Comparison of ENCODE assay signal across 8 mouse cellular contexts in the genomic region with DNA sequence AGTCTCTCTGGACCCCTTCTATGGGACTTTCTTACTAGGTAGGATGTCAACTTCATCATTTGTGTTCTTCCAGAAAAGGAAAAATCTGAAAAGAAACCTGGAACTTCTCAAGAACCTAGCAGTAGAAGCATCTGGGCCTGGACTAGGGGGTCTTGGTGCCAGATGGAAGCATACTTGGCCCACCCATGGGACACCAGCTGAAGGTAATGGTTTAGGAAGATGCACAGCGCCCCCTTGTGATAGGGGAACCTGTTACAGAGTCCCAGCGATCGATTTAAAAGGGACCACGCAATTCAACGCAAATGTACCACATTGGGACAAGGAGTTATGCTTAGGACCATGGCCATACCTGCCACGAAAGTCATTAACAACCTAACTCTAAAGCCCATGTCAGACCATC. TPM values are rescaled to one million over a fixed set of nuclear protein-coding genes. Genes with fewer than 3 reads are reported as not detected.
A peak's percentile ranks its signal among the peaks of the same experiment; 100 is the strongest.
DNase-seq lines count a peak whose midpoint lies in the region; ATAC-seq and TF ChIP-seq lines count a peak whose summit lies in the region.

No protein-coding gene starts in this region.

- no peak for ATAC-seq in kidney, embryonic 14.5 days (ENCODE audit: low FRiP score, low TSS enrichment)

- no peak overlapping the region for H3K4me2 ChIP-seq in kidney, embryonic 14.5 days (replicated peaks; ENCODE audit: low read depth, low read length)

- no peaks in the 10 kb centered on the region for H3K79me2 ChIP-seq in MEL (ENCODE audit: control insufficient read depth, insufficient read depth, low read length, poor library complexity)

- peak; percentile 57 to 63 (median 59) for TF ChIP-seq CTCF in MEL (IDR thresholded peaks at IDR 0.05 in 2 of 3, conservative IDR thresholded peaks at IDR 0.05 in 1 of 3; ENCODE audit: control insufficient read depth in 1 of 3, insufficient read depth in 1 of 3, low read depth in 2 of 3, low read length in 3 of 3, poor library complexity in 1 of 3, severe bottlenecking in 1 of 3)

- DNase-seq in kidney, adult 9 months: peak; percentile 32
- peak; percentile 25 for DNase-seq in MEL (ENCODE audit: low read depth, low spot score)
- DNase-seq in adrenal gland, postnatal 36 days: peak; percentile 51 to 61
- peak; percentile 67 for DNase-seq in gastrocnemius, postnatal 10 days
- DNase-seq in left cerebral cortex, adult 11 months (ENCODE audit: low spot score): peak; percentile 18
- peak; percentile 74 for DNase-seq in retina, postnatal 1 day
- no peak for DNase-seq in spleen, postnatal 4 days (ENCODE audit: low spot score in 2 of 2)

- no peak overlapping the region for H3K9ac ChIP-seq in kidney, embryonic 14.5 days (ENCODE audit: low read depth, low read length)
- no peak overlapping the region for H3K9ac ChIP-seq in MEL (ENCODE audit: control insufficient read depth, low read depth, low read length, poor library complexity, severe bottlenecking)

- 27% methylated on average over 6 of the region's 6 CpGs for WGBS in kidney, embryonic 14.5 days

- no peak overlapping the region for H3K27ac ChIP-seq in kidney, embryonic 14.5 days (ENCODE audit: low read depth, low read length)
- no peak overlapping the region for H3K27ac ChIP-seq in MEL (ENCODE audit: control insufficient read depth, low read depth, low read length)

- H3K4me3 ChIP-seq in kidney, embryonic 14.5 days (ENCODE audit: low read length): no peak overlapping the region
- no peak overlapping the region for H3K4me3 ChIP-seq in MEL (ENCODE audit: control insufficient read depth in 1 of 2, insufficient read depth in 1 of 2, low read depth in 2 of 2, low read length in 2 of 2)

- H3K36me3 ChIP-seq in kidney, embryonic 14.5 days (ENCODE audit: control insufficient read depth, insufficient read depth, low read length): no peaks in the 10 kb centered on the region
- no peaks in the 10 kb centered on the region for H3K36me3 ChIP-seq in MEL (ENCODE audit: control insufficient read depth in 1 of 2, insufficient read depth in 2 of 2, low read length in 2 of 2)

- H3K9me3 ChIP-seq in kidney, embryonic 14.5 days (ENCODE audit: control insufficient read depth, low read length): no peaks in the 10 kb centered on the region
- H3K9me3 ChIP-seq in MEL (replicated peaks; ENCODE audit: insufficient read depth, low read length): no peaks in the 10 kb centered on the region

- no peak for TF ChIP-seq POLR2A in MEL (IDR thresholded peaks at IDR 0.05; ENCODE audit: control insufficient read depth in 1 of 2, insufficient read depth in 1 of 2, low read depth in 1 of 2, low read length in 2 of 2, poor library complexity in 1 of 2)

- no peaks in the 10 kb centered on the region for H3K27me3 ChIP-seq in kidney, embryonic 14.5 days (ENCODE audit: control insufficient read depth, insufficient read depth, low read length)
- 0 out of 4 replicates have a peak, but pooled peaks cover 0 to 2% of the 10 kb centered on the region in 2 experiments for H3K27me3 ChIP-seq in MEL (ENCODE audit: control insufficient read depth in 1 of 2, insufficient read depth in 2 of 2, low read length in 2 of 2)

- no peaks in the 10 kb centered on the region for H3K4me1 ChIP-seq in kidney, embryonic 14.5 days (ENCODE audit: control insufficient read depth, insufficient read depth, low read length)
- no peaks in the 10 kb centered on the region for H3K4me1 ChIP-seq in MEL (ENCODE audit: control insufficient read depth in 1 of 2, insufficient read depth in 2 of 2, low read length in 2 of 2)

- peak; percentile 56 for TF ChIP-seq RAD21 in MEL (IDR thresholded peaks at IDR 0.05; ENCODE audit: low read depth, low read length)

- no peak for TF ChIP-seq EP300 in MEL (IDR thresholded peaks at IDR 0.05; ENCODE audit: low read depth in 1 of 2, low read length in 2 of 2)

TF ChIP-seq in MEL, 35 proteins besides CTCF, POLR2A, EP300 and RAD21:
- TF ChIP-seq TCF12 (IDR thresholded peaks at IDR 0.05; ENCODE audit: low read depth, low read length) (no peak), TAL1 (IDR thresholded peaks at IDR 0.05; ENCODE audit: low read length) (no peak), ZC3H11A (IDR thresholded peaks at IDR 0.05; ENCODE audit: low read depth, low read length) (0 out of 2 replicates have a peak, but pooled peaks have one; percentile 16), SMC3 (IDR thresholded peaks at IDR 0.05; ENCODE audit: low read depth, low read length) (peak; percentile 55), BHLHE40 (IDR thresholded peaks at IDR 0.05; ENCODE audit: borderline replicate concordance, low read depth, low read length) (no peak)

RNA-seq across cellular contexts. Expression of a gene that starts 36.0 kb away (rescaled TPM):
- 0.15 and 0.23 TPM in 2 replicates for polyA plus RNA-seq in kidney, embryonic 14.5 days (2014; fragmentation: Nextera tagmentation; extraction: Ambion mirVana)
- 0.23 and 0.31 TPM in 2 replicates for total RNA-seq in MEL (2012; rRNA removed)
- polyA plus RNA-seq in MEL (2012; ENCODE audit: insufficient read depth in 1 of 2, insufficient read length in 2 of 2, low read depth in 1 of 2, low replicate concordance in 2 of 2, missing spikeins in 1 of 2): 1 to 10 TPM in 1 of 2 experiments, not detected in 1; 3.4 TPM
- 1 to 10 TPM in 1 of 2 experiments, under 1 TPM in 1; 0.76 to 1.2 TPM for total RNA-seq in adrenal gland, postnatal 36 days (2021)
- 10 to 100 TPM; 11.9 to 12.5 TPM for total RNA-seq in gastrocnemius, postnatal 10 days (2021)

Comparison
In these comparisons a context has a peak if more than half of its experiments do, and no peak if none do; other contexts are left out.
1. DNase-seq: peak in kidney, adult 9 months (single experiment), MEL (single experiment), adrenal gland, postnatal 36 days (2 of 2), gastrocnemius, postnatal 10 days (single experiment), left cerebral cortex, adult 11 months (single experiment) and retina, postnatal 1 day (single experiment); none in spleen, postnatal 4 days (0 of 2).